Mouse (Mus musculus) MN1 (cell line): Measurements from ENCODE around the gene Glis3.

Experiments
- DNase-seq: peaks from one replicate; pipeline ENCODE4 v3.0.0-alpha.2; 2016; ENCODE audit warnings: low spot score

Glis3 gene

GRCm38 (mm10) chr19:28382168-28382911 is 297.5 kb downstream of the Glis3 start:
- DNase-seq = no peak

GRCm38 (mm10) chr19:28381441-28381840 is 298.4 kb downstream of the Glis3 start:
- DNase-seq = no peak

GRCm38 (mm10) chr19:28380691-28381262 is 299.1 kb downstream of the Glis3 start:
- no peak for DNase-seq

- no peak for DNase-seq
These were observed 302.0 kb downstream of the Glis3 start for GRCm38 (mm10) chr19:28377788-28378295.

GRCm38 (mm10) chr19:28376401-28376800 is 303.5 kb downstream of the Glis3 start:
- DNase-seq = no peak

GRCm38 (mm10) chr19:28375746-28376145 is 304.1 kb downstream of the Glis3 start:
- DNase-seq = no peak

GRCm38 (mm10) chr19:28374524-28374923 is 305.4 kb downstream of the Glis3 start:
- no peak for DNase-seq

GRCm38 (mm10) chr19:28368215-28368614 is 311.7 kb downstream of the Glis3 start:
- no peak for DNase-seq

- DNase-seq = no peak
These were observed 312.6 kb downstream of the Glis3 start for GRCm38 (mm10) chr19:28367274-28367673.

- no peak for DNase-seq
These were observed 313.1 kb downstream of the Glis3 start for GRCm38 (mm10) chr19:28366766-28367165.

GRCm38 (mm10) chr19:28365897-28366296 is 314.0 kb downstream of the Glis3 start:
- DNase-seq = no peak

GRCm38 (mm10) chr19:28360884-28361283 is 319.0 kb downstream of the Glis3 start:
- no peak for DNase-seq

GRCm38 (mm10) chr19:28357595-28357994 is 322.3 kb downstream of the Glis3 start:
- DNase-seq = no peak

- no peak for DNase-seq
These were observed 328.5 kb downstream of the Glis3 start for GRCm38 (mm10) chr19:28351068-28352066.

GRCm38 (mm10) chr19:28347080-28347825 is 332.6 kb downstream of the Glis3 start:
- no peak for DNase-seq

GRCm38 (mm10) chr19:28343640-28344039 is 336.2 kb downstream of the Glis3 start:
- DNase-seq = no peak

- DNase-seq = no peak
These were observed 342.3 kb downstream of the Glis3 start for GRCm38 (mm10) chr19:28337574-28337973.

- DNase-seq = no peak
These were observed 343.0 kb downstream of the Glis3 start for GRCm38 (mm10) chr19:28336651-28337510.

- no peak for DNase-seq
These were observed 344.0 kb downstream of the Glis3 start for GRCm38 (mm10) chr19:28335890-28336289.

GRCm38 (mm10) chr19:28333007-28333766 is 346.7 kb downstream of the Glis3 start:
- DNase-seq = no peak
